Mouse (Mus musculus) heart, adult 10 weeks (tissue): ENCODE measurements around the gene Acp4. TPM values are rescaled to one million over a fixed set of nuclear protein-coding genes. Genes with fewer than 3 reads are reported as not detected.

Experiments used
- polyA plus RNA-seq: library from polyadenylated mRNA; stranded (reverse); fragments of 350-450 nt; fragmentation: Illumina TruSeq; extraction: RNeasy Lipid Tissue Mini Kit (QIAGEN cat#74804); gene quantifications from one replicate; pipeline ENCODE4 v1.2.3, GENCODE M21; 2014; ENCODE audit warnings: low read depth, low replicate concordance

Gene Acp4
- polyA plus RNA-seq, result not detected

DNA sequence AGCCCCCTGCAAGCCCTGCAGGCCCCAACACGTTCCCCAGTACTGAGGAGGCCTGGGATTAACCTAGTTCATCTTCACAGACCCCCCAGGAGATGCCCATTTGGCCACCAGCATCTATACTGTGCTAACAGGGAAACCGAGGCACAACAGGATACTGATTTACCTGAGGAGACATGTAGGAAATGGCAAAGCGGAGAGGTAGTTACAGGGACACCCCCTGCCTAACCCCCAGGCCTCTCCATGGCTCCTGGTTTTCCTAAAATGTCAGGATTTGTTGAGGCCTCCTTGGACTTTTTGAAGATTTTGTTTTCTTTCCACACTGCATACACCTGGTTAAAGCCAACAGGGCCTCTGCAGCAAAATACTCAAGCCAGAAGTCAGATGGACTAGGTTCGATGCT, at the start of gene Acp4:
Gene Acp4, minus strand, starts transcription at position 101 of the 400 bp plus-strand sequence.

DNA sequence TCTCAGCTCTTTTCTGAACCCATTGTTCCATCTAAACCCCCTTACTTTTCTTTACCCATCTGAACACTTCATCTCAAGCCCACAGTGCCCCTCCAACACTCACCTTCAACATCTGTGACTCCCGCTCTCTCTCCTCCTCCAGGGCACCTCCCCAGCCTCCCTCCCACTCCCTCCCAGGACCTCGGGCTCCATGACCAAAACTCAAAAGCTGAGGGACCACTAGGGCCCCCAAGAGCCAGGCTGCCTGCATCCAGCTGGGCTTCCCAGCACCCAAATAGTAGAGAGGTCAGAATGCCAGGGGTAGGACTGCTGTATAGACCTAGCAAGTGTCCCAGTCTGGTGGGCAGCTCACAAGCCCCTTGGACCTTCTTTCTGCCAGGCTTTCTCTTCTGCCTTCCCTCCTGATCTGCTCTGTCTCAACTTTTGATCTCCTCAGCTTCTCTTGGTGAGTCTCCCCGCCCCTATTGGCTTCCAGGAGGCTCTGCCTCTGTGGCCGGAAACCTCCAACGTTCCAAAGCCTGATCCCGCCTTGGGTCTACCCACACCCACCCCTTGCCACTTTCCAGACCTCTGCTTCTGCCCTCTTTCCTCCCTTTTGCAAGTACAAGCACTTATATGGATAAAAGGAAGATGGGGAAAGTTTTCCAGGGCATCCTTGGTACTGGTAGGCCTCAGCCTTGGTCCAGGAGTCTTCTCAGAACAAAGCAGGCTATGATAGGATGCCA, 49.5 kb upstream of the Acp4 start, which contains the start of gene Clec11a:
Gene Clec11a, minus strand, starts transcription at position 387 of the 725 bp plus-strand sequence.

DNA sequence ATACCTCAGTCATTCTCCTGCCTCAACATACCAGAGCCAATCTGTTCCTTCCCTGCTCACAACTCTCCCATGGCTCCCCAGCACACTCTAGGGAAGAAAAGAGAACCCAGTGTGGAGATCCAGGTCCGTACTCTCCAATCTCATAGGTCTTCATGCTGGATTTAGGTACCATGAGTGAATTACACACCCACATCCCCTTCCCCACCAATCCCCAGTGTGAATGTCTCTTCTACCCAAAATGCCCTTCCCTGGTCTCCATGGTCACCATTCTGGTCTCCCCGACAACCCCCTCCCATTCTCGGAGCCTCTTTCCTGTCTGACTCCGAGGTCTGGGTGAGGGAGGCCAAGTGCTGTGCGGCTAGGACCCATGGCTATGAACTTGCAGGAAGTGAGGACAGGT, 4.0 kb upstream of the Acp4 start, which contains the start of gene Gm15517:
Gene Gm15517, plus strand, starts transcription at position 301 of the 400 bp plus-strand sequence.

GRCm38 (mm10) chr7:44246055-44246983, 10.9 kb downstream of the Acp4 start, which contains the start of the genes 1700028J19Rik and 2410002F23Rik:
1700028J19Rik (minus strand) TSS chr7:44246695.
2410002F23Rik (plus strand) TSS chr7:44246722.

GRCm38 (mm10) chr7:44235909-44236308, 21.3 kb downstream of the Acp4 start, which contains the start of gene Gm36864:
Gm36864 (plus strand) TSS chr7:44236177.

GRCm38 (mm10) chr7:44225076-44225475, 32.1 kb downstream of the Acp4 start, which contains the start of gene Klk1:
Klk1 (plus strand) TSS chr7:44225360.

DNA sequence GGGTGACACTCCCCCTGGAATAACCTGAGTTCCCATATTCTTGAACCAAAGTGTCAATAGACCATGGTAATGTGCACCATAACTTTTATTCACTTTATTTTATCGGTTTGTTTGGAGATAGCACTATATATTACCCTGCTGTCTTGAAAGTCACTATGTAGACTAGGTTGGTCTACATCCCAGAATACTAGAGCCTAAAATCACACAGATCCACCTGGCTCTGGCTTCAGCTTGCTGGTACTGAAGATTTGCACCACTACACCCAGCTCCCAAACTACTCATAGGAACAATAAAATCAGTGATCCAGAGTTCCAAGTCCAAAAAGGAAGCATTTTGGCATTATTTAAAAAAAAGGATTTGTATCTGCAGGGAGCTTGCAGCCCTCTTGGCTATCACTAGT, 41.5 kb downstream of the Acp4 start, which contains the start of gene Klk1b5:
Gene Klk1b5, plus strand, starts transcription at position 301 of the 400 bp plus-strand sequence.

DNA sequence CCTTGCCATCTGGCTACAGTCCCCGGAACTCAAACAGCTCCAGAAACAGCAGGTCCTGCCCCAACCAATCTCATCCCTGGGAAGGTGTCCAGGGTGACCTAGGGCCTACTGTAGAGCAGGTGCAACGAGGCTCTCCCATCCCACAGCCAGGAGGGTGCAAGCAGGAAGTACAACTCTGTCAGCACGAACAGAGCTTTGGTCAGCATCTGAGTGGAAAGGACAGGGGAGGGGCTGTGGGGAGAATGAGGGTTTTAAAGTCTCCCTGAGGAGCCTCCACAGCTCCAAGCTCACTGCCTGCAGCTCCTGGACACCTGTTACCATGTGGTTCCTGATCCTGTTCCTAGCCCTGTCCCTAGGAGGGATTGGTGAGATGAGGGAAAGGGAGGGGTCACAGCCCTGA, 50.0 kb downstream of the Acp4 start, which contains the start of gene Klk1b4:
Gene Klk1b4, plus strand, starts transcription at position 301 of the 400 bp plus-strand sequence.

Other genes starting within 250 kb of the Acp4 start
- 0.45 TPM for gene Klk1b26, start 245.2 kb downstream of the Acp4 start, polyA plus RNA-seq
- gene Klk1b27, start 205.1 kb downstream of the Acp4 start, polyA plus RNA-seq, result not detected
- gene Klk1b21, start 155.1 kb downstream of the Acp4 start, polyA plus RNA-seq, result not detected
- not detected for gene Klk1b22, start 144.7 kb downstream of the Acp4 start, polyA plus RNA-seq
- gene Klk1b16, start 120.6 kb downstream of the Acp4 start, polyA plus RNA-seq, result not detected
- gene Klk1b24, start 69.1 kb downstream of the Acp4 start, polyA plus RNA-seq, result not detected
- not detected for gene Klk1b3, start 59.2 kb downstream of the Acp4 start, polyA plus RNA-seq
- gene Klk1b4, start 49.9 kb downstream of the Acp4 start, polyA plus RNA-seq, result not detected
- not detected for gene Klk1b5, start 41.4 kb downstream of the Acp4 start, polyA plus RNA-seq
- not detected for gene Klk1, start 32.0 kb downstream of the Acp4 start, polyA plus RNA-seq
- not detected for gene Gm36864, start 21.2 kb downstream of the Acp4 start, polyA plus RNA-seq
- gene 1700028J19Rik, start 10.7 kb downstream of the Acp4 start, polyA plus RNA-seq, result 0.68 TPM
- 18.5 TPM for gene 2410002F23Rik, start 10.7 kb downstream of the Acp4 start, polyA plus RNA-seq
- gene Gm15517, start 4.1 kb upstream of the Acp4 start, polyA plus RNA-seq, result not detected
- gene Clec11a, start 49.5 kb upstream of the Acp4 start, polyA plus RNA-seq, result 1.3 TPM
- 1.0 TPM for gene Shank1, start 52.9 kb upstream of the Acp4 start, polyA plus RNA-seq
- 2.6 TPM for gene Syt3, start 126.7 kb upstream of the Acp4 start, polyA plus RNA-seq
- not detected for gene 1700008O03Rik, start 128.4 kb upstream of the Acp4 start, polyA plus RNA-seq
- gene Lrrc4b, start 171.6 kb upstream of the Acp4 start, polyA plus RNA-seq, result 11.4 TPM
- gene Aspdh, start 208.0 kb upstream of the Acp4 start, polyA plus RNA-seq, result 0.73 TPM
- 151 TPM for gene Josd2, start 210.6 kb upstream of the Acp4 start, polyA plus RNA-seq
- 83.3 TPM for gene Emc10, start 239.2 kb upstream of the Acp4 start, polyA plus RNA-seq
- gene Fam71e1, start 239.2 kb upstream of the Acp4 start, polyA plus RNA-seq, result 2.0 TPM